Mouse (Mus musculus) adrenal gland, postnatal 36 days (tissue): Measurements from ENCODE around the gene Slc6a9. TPM values are rescaled to one million over a fixed set of nuclear protein-coding genes. Genes with fewer than 3 reads are reported as not detected.
A peak's percentile ranks its signal among the peaks of the same experiment; 100 is the strongest.

Experiments
- DNase-seq, 2 experiments: peaks; one replicate each; pipeline ENCODE4 v3.0.0; 2021; ENCODE audit warnings: mixed read lengths in 1 of 2
- long read RNA-seq, 2 experiments: library from polyadenylated mRNA; stranded (forward); transcript quantifications; one replicate each; pipeline ENCODE4 v2.0.0; 2021; ENCODE audit warnings: borderline sequencing depth in 2 of 2
- total RNA-seq, 2 experiments: library from RNA; stranded (reverse); gene quantifications; 2 replicates each; pipeline ENCODE4 v1.2.3; 2021

Slc6a9 gene
- total RNA-seq = 10 to 100 TPM in 1 of 2 experiments, 1 to 10 TPM in 1; 6.5 to 16.9 TPM
- long read RNA-seq, experiment 1, partial matches to known transcripts = 2 of 5 reads
- long read RNA-seq, experiment 1, other reads (novel, unspliced or antisense) = 0 of 5 reads
- long read RNA-seq, experiment 2, partial matches to known transcripts = 0 of 5 reads
- long read RNA-seq, experiment 2, other reads (novel, unspliced or antisense) = 1 of 5 reads

GRCm38 (mm10) chr4:117834457-117834844 lies at the start of gene Slc6a9:
Gene Slc6a9, plus strand, starts transcription at chr4:117834506.
- no peak for DNase-seq

GRCm38 (mm10) chr4:117786963-117787362 lies 47.3 kb upstream of the Slc6a9 start:
- DNase-seq = peak in 1 of 2 experiments; percentile 22

- DNase-seq = peak; percentile 51 to 66
Measured at GRCm38 (mm10) chr4:117788308-117788707, 46.0 kb upstream of the Slc6a9 start.

GRCm38 (mm10) chr4:117799904-117800303 lies 34.4 kb upstream of the Slc6a9 start:
- no peak for DNase-seq

GRCm38 (mm10) chr4:117806992-117807391 lies 27.3 kb upstream of the Slc6a9 start:
- DNase-seq = peak; percentile 28 to 39

GRCm38 (mm10) chr4:117810933-117811332 lies 23.4 kb upstream of the Slc6a9 start:
- no peak for DNase-seq

GRCm38 (mm10) chr4:117813591-117814192 lies 20.6 kb upstream of the Slc6a9 start:
- peak; percentile 17 to 31 for DNase-seq

- no peak for DNase-seq
Measured at GRCm38 (mm10) chr4:117814333-117814732, 20.0 kb upstream of the Slc6a9 start.

GRCm38 (mm10) chr4:117816776-117817175 lies 17.5 kb upstream of the Slc6a9 start:
- DNase-seq = no peak

- no peak for DNase-seq
Measured at GRCm38 (mm10) chr4:117818032-117818431, 16.3 kb upstream of the Slc6a9 start.

- no peak for DNase-seq
Measured at GRCm38 (mm10) chr4:117828572-117829145, 5.6 kb upstream of the Slc6a9 start.

- peak; percentile 72 to 83 for DNase-seq
Measured at GRCm38 (mm10) chr4:117829260-117830123, 4.8 kb upstream of the Slc6a9 start.

- DNase-seq = peak; percentile 23 to 64
Measured at GRCm38 (mm10) chr4:117830124-117830551, 4.2 kb upstream of the Slc6a9 start.

GRCm38 (mm10) chr4:117830801-117831200 lies 3.5 kb upstream of the Slc6a9 start:
- DNase-seq = no peak

- no peak for DNase-seq
Measured at GRCm38 (mm10) chr4:117831499-117831898, 2.8 kb upstream of the Slc6a9 start.

- no peak for DNase-seq
Measured at GRCm38 (mm10) chr4:117831920-117832691, 2.2 kb upstream of the Slc6a9 start.

- DNase-seq = peak; percentile 82 to 89
Measured at GRCm38 (mm10) chr4:117834845-117835530, 682 bp downstream of the Slc6a9 start.

- DNase-seq = peak; percentile 66 to 72
Measured at GRCm38 (mm10) chr4:117835531-117836111, 1.3 kb downstream of the Slc6a9 start.

- peak; percentile 89 to 95 for DNase-seq
Measured at GRCm38 (mm10) chr4:117836204-117836767, 2.0 kb downstream of the Slc6a9 start.

GRCm38 (mm10) chr4:117837271-117837670 lies 3.0 kb downstream of the Slc6a9 start:
- DNase-seq = no peak
